Mouse (Mus musculus): ENCODE data around the gene Gja5. TPM values are rescaled to one million over a fixed set of nuclear protein-coding genes. Genes with fewer than 3 reads are reported as not detected.

The Gja5 gene
- polyA plus RNA-seq, 1 experiment, result 42.5 TPM

DNA sequence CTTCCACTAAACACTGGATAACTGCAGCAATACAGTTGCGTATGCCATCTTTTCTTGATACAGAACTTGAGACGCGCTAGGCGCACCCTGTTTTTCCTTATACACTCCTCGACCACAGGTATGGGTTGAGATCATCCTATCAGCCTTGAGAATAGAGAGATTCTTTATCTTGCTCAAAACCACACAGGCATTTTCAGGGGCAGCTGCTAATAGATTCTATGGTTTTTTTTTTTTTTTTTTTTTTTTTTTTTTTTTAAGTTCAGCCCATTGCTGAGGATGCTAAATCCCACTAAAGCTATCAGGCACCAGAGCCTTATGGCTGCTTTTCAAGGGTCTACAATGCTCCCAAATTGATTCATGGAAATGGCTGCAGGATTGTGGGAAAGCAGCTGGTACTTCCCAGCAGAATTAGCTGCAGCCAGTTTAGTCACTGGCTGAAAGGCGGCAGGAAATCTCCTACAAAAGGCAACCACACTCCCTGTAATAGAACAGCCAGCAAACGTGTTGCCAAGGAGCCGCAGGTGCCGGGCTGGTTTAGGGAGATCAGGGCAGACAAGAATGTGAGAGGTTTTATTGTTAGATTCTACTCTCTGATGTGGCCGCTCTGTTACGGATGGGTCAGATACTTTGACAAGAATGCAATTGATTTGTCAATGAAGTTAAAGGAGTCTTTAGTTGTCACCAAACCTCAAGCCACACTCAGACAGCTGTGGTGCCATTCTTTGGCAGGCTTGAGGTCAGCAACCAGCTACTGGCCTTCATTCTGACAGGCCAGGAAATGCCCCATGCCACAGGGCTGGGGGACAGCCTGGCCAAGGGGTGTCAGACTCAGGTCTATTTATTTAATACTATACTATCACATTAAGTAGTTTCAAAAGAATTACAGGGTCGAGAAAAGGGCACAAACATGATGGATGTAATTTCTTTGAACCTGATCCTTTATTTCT is 58.9 kb downstream of the Gja5 start:
- Histone ChIP-seq H3K4me1 (ENCODE audit: control insufficient read depth, insufficient read depth, low read length) (no peaks in the 10 kb centered on the region), H3K4me3 (replicated peaks; ENCODE audit: extremely low read depth, low read depth, low read length) (no peak overlapping the region)
- 67% methylated on average over 12 of the region's 12 CpGs for WGBS
- no peak for TF ChIP-seq CTCF (IDR thresholded peaks at IDR 0.05; ENCODE audit: insufficient read depth, low read length)
- TF ChIP-seq POLR2A (IDR thresholded peaks at IDR 0.05; ENCODE audit: borderline replicate concordance, extremely low read depth, low read depth, low read length), result no peak
- no peak for DNase-seq

DNA sequence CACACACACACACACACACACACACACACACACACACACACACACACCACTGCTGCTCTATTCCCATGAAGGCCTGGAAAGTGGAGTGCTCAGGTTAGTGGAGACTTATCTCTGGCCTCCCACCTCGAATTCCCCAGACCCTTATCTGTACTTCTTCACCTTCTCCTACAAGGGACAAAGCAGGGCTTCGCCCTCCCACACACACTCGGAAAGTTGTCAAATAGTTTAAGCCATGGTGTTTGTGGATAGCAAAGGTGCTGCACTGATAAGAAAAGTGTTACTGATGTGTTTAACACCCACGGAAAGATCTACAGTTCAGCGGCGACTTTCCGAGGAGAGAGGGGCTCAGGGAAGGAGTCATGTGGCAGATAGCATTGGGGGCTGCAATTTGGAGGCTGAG is 66.5 kb downstream of the Gja5 start:
- Histone ChIP-seq H3K4me1 (ENCODE audit: control insufficient read depth, insufficient read depth, low read length) (no peaks in the 10 kb centered on the region), H3K4me3 (replicated peaks; ENCODE audit: extremely low read depth, low read depth, low read length) (no peak overlapping the region)
- 25% methylated on average over 7 of the region's 7 CpGs for WGBS
- TF ChIP-seq POLR2A (IDR thresholded peaks at IDR 0.05; ENCODE audit: borderline replicate concordance, extremely low read depth, low read depth, low read length) (no peak), CTCF (IDR thresholded peaks at IDR 0.05; ENCODE audit: insufficient read depth, low read length) (no peak)
- no peak for DNase-seq

GRCm38 (mm10) chr3:96974467-96974866 is 70.0 kb downstream of the Gja5 start:
- DNase-seq, result no peak
- 84% methylated on average over 7 of the region's 7 CpGs for WGBS
- H3K4me3 ChIP-seq (replicated peaks; ENCODE audit: extremely low read depth, low read depth, low read length), result no peak overlapping the region

DNA sequence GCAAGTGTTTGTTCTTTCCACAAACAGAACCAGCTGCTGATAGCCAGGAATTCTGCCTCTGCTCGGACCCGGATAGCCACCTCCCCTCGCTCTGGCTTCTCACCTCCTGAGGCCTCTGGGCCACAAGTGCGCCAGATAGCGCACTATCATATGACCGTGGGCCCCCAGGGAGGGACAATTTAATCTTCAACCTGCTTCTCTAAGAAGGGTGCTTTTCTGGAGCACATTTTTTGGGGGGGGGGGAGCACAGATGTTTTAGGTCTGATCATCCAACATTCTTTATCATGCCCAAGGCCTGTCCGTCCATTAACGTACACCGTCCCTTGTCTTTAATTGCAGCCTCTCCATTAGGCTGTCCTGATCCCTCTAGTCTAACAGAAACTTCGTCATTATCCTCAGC is 71.1 kb downstream of the Gja5 start:
- WGBS, result 87% methylated on average over 10 of the region's 10 CpGs

More at GRCm38 (mm10) chr3:96974467-96974866, 70.0 kb downstream of the Gja5 start:
- TF ChIP-seq CTCF (IDR thresholded peaks at IDR 0.05; ENCODE audit: insufficient read depth, low read length) (no peak), POLR2A (IDR thresholded peaks at IDR 0.05; ENCODE audit: borderline replicate concordance, extremely low read depth, low read depth, low read length) (no peak)
- H3K4me1 ChIP-seq (ENCODE audit: control insufficient read depth, insufficient read depth, low read length), result no peaks in the 10 kb centered on the region

DNA sequence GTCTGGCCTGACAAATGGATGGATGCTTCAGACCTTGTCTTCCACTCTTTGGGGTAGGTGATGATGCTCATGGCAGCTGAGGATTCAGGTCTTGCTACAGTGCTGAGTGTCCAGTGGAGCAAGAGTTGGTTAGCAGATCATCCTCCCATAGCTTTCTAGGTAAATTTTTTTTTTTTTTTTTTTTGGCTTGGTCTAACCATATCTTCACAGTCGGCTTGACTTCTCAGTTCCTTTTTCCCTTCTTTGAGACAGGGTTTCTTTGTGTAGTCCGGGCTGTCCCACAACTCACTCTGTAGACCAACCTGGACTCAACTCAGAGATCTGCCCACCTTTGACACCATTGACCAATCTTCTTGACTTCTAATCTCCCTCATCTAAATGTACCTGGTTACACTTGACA is 73.0 kb downstream of the Gja5 start:
- no peak for DNase-seq
- H3K4me1 ChIP-seq (ENCODE audit: control insufficient read depth, insufficient read depth, low read length), result no peaks in the 10 kb centered on the region
- 78% methylated on average over 2 of the region's 2 CpGs for WGBS
- no peak overlapping the region for H3K4me3 ChIP-seq (replicated peaks; ENCODE audit: extremely low read depth, low read depth, low read length)
- TF ChIP-seq POLR2A (IDR thresholded peaks at IDR 0.05; ENCODE audit: borderline replicate concordance, extremely low read depth, low read depth, low read length) (no peak), CTCF (IDR thresholded peaks at IDR 0.05; ENCODE audit: insufficient read depth, low read length) (no peak)

More for the DNA sequence above, 71.1 kb downstream of the Gja5 start:
- no peak overlapping the region for H3K4me3 ChIP-seq (replicated peaks; ENCODE audit: extremely low read depth, low read depth, low read length)
- no peak for DNase-seq
- no peaks in the 10 kb centered on the region for H3K4me1 ChIP-seq (ENCODE audit: control insufficient read depth, insufficient read depth, low read length)
- TF ChIP-seq CTCF (IDR thresholded peaks at IDR 0.05; ENCODE audit: insufficient read depth, low read length) (no peak), POLR2A (IDR thresholded peaks at IDR 0.05; ENCODE audit: borderline replicate concordance, extremely low read depth, low read depth, low read length) (no peak)

GRCm38 (mm10) chr3:96978469-96978868 is 74.0 kb downstream of the Gja5 start:
- no peak for DNase-seq
- 63% methylated on average over 6 of the region's 6 CpGs for WGBS
- Histone ChIP-seq H3K4me1 (ENCODE audit: control insufficient read depth, insufficient read depth, low read length) (no peaks in the 10 kb centered on the region), H3K4me3 (replicated peaks; ENCODE audit: extremely low read depth, low read depth, low read length) (no peak overlapping the region)
- TF ChIP-seq POLR2A (IDR thresholded peaks at IDR 0.05; ENCODE audit: borderline replicate concordance, extremely low read depth, low read depth, low read length) (no peak), CTCF (IDR thresholded peaks at IDR 0.05; ENCODE audit: insufficient read depth, low read length) (no peak)

DNA sequence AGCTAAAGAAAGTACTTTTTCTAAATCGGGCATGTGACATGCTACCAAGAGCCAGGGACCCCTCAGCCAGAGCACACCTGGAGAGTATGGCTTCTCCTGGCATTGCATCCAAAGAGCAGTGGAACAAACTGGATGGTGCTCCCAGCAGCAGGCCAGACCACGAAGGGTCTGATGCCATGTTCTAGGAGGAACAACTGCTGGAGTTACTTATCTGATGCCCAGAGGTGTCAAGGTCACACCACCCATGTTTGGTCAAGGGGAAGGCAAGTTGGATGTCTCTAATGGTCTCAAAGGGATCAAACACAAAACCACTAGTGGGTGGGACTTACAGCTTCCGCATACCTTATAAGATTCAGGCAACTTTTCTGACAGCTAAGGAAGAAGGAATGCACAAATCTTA is 74.5 kb downstream of the Gja5 start:
- H3K4me1 ChIP-seq (ENCODE audit: control insufficient read depth, insufficient read depth, low read length), result no peaks in the 10 kb centered on the region
- 75% methylated on average over 3 of the region's 3 CpGs for WGBS
- no peak for DNase-seq
- TF ChIP-seq CTCF (IDR thresholded peaks at IDR 0.05; ENCODE audit: insufficient read depth, low read length) (no peak), POLR2A (IDR thresholded peaks at IDR 0.05; ENCODE audit: borderline replicate concordance, extremely low read depth, low read depth, low read length) (no peak)
- H3K4me3 ChIP-seq (replicated peaks; ENCODE audit: extremely low read depth, low read depth, low read length), result no peak overlapping the region

GRCm38 (mm10) chr3:96981833-96982232 is 77.3 kb downstream of the Gja5 start:
- DNase-seq, result no peak
- Histone ChIP-seq H3K4me3 (replicated peaks; ENCODE audit: extremely low read depth, low read depth, low read length) (no peak overlapping the region), H3K4me1 (ENCODE audit: control insufficient read depth, insufficient read depth, low read length) (no peaks in the 10 kb centered on the region)
- WGBS, result 57% methylated on average over 3 of the region's 3 CpGs
- TF ChIP-seq POLR2A (IDR thresholded peaks at IDR 0.05; ENCODE audit: borderline replicate concordance, extremely low read depth, low read depth, low read length) (no peak), CTCF (IDR thresholded peaks at IDR 0.05; ENCODE audit: insufficient read depth, low read length) (no peak)

GRCm38 (mm10) chr3:96982666-96983065 is 78.2 kb downstream of the Gja5 start:
- no peak for DNase-seq
- no peak overlapping the region for H3K4me3 ChIP-seq (replicated peaks; ENCODE audit: extremely low read depth, low read depth, low read length)
- WGBS, result 77% methylated on average over 2 of the region's 2 CpGs
- TF ChIP-seq POLR2A (IDR thresholded peaks at IDR 0.05; ENCODE audit: borderline replicate concordance, extremely low read depth, low read depth, low read length) (no peak), CTCF (IDR thresholded peaks at IDR 0.05; ENCODE audit: insufficient read depth, low read length) (no peak)
- no peaks in the 10 kb centered on the region for H3K4me1 ChIP-seq (ENCODE audit: control insufficient read depth, insufficient read depth, low read length)

GRCm38 (mm10) chr3:96992526-96992925 is 88.0 kb downstream of the Gja5 start:
- TF ChIP-seq CTCF (IDR thresholded peaks at IDR 0.05; ENCODE audit: insufficient read depth, low read length) (no peak), POLR2A (IDR thresholded peaks at IDR 0.05; ENCODE audit: borderline replicate concordance, extremely low read depth, low read depth, low read length) (no peak)
- DNase-seq, result no peak

More at GRCm38 (mm10) chr3:96992526-96992925, 88.0 kb downstream of the Gja5 start:
- Histone ChIP-seq H3K4me1 (ENCODE audit: control insufficient read depth, insufficient read depth, low read length) (no peaks in the 10 kb centered on the region), H3K4me3 (replicated peaks; ENCODE audit: extremely low read depth, low read depth, low read length) (no peak overlapping the region)
- WGBS, result 73% methylated on average over 3 of the region's 3 CpGs

All from lung, adult 2 months (tissue).